Mouse (Mus musculus) neural tube, embryonic 11.5 days (tissue): ENCODE data around the gene Wdr5. TPM values are rescaled to one million over a fixed set of nuclear protein-coding genes. Genes with fewer than 3 reads are reported as not detected.
"Not testable (repeated sequence)": the region's sequence is repeated elsewhere in the genome, so short reads cannot be mapped to it uniquely, and the experiment has no call there.

Experiments
- ATAC-seq: fragments of 200-750 bp; cut with Nextera tagmentation; 2 replicates; pipeline ENCODE4 v1.8.0; 2017; ENCODE audit warnings: moderate number of reproducible peaks, mild to moderate bottlenecking, moderate TSS enrichment, moderate library complexity; ENCODE audit not compliant: insufficient read depth, low FRiP score, low TSS enrichment
- DNase-seq: peaks from one replicate; pipeline ENCODE4 v3.0.0-alpha.2; 2015; ENCODE audit warnings: low spot score
- H3K27ac ChIP-seq: fragments of 300-500 bp; sonication (generic); 2 replicates; pipeline ENCODE4 v1.5.1; 2014; ENCODE audit warnings: low read depth, mild to moderate bottlenecking, low read length
- H3K27me3 ChIP-seq: fragments of 300-500 bp; sonication (generic); 2 replicates; pipeline ENCODE4 v1.6.1; 2014; ENCODE audit warnings: mild to moderate bottlenecking, low read length, mixed read lengths; ENCODE audit not compliant: control insufficient read depth, insufficient read depth
- H3K36me3 ChIP-seq: fragments of 300-500 bp; sonication (generic); 2 replicates; pipeline ENCODE4 v1.6.1; 2014; ENCODE audit warnings: mild to moderate bottlenecking, low read length, moderate library complexity, mixed read lengths; ENCODE audit not compliant: control insufficient read depth, insufficient read depth
- H3K4me1 ChIP-seq: fragments of 300-500 bp; sonication (generic); 2 replicates; pipeline ENCODE4 v1.6.1; 2014; ENCODE audit warnings: low read length, mixed read lengths; ENCODE audit not compliant: control insufficient read depth, insufficient read depth
- H3K4me2 ChIP-seq: fragments of 300-500 bp; sonication (generic); 2 replicates; pipeline ENCODE4 v1.6.1; 2014; ENCODE audit warnings: low read depth, mild to moderate bottlenecking, moderate library complexity
- H3K4me3 ChIP-seq: fragments of 300-500 bp; sonication (generic); 2 replicates; pipeline ENCODE4 v1.5.1; 2014; ENCODE audit warnings: low read depth, low read length
- H3K9ac ChIP-seq: fragments of 300-500 bp; sonication (generic); 2 replicates; pipeline ENCODE4 v1.6.1; 2014; ENCODE audit warnings: mild to moderate bottlenecking, low read length
- H3K9me3 ChIP-seq: fragments of 300-500 bp; sonication (generic); 2 replicates; pipeline ENCODE4 v1.6.1; 2016; ENCODE audit warnings: low read length; ENCODE audit not compliant: control insufficient read depth
- WGBS: fragments of 180-500 bp; shearing (Covaris S2); extraction: QIAGEN DNeasy Blood & Tissue Kit; methylation state at CpG from one replicate; pipeline ENCODE4 v1.1.7; 2014; 5-methylcytosine and 5-hydroxymethylcytosine counted together
- polyA plus RNA-seq: library from polyadenylated mRNA; unstranded; fragments of >200 nt; fragmentation: Nextera tagmentation; extraction: Ambion mirVana; gene quantifications from 2 replicates; pipeline ENCODE4 v1.2.1, GENCODE M21; 2014

The Wdr5 gene
- polyA plus RNA-seq, 1 experiment from 2014 or later = 69.1 TPM

DNA sequence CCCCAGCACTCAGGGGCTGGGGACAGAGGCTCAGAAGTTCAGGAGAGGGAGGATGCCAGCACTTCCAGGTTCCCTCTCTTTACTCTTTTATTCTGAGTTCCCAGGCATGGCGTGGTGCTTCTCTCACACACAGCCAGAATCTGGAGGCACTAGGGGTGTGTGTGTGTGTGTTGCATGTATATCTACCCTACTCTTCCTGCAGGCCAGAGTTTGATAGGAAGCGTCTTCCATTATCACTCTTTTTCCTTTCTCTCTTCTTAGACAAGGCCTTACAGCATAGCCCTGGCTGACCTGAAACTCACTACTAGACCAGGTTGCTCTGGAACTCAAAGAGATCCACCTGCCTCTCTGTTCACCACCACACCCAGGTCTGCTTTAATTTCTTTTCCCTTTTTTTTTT is 24.0 kb upstream of the Wdr5 start:
- 87% methylated on average over 2 of the region's 2 CpGs for WGBS
- Histone ChIP-seq H3K27me3 (no peaks in the 10 kb centered on the region), H3K4me1 (no peaks in the 10 kb centered on the region), H3K4me3 (no peak overlapping the region), H3K27ac (no peak overlapping the region), H3K4me2 (no peak overlapping the region), H3K9me3 (no peaks in the 10 kb centered on the region), H3K9ac (no peak overlapping the region), H3K36me3 (no peaks in the 10 kb centered on the region)
- ATAC-seq (no peak), DNase-seq (no peak)

DNA sequence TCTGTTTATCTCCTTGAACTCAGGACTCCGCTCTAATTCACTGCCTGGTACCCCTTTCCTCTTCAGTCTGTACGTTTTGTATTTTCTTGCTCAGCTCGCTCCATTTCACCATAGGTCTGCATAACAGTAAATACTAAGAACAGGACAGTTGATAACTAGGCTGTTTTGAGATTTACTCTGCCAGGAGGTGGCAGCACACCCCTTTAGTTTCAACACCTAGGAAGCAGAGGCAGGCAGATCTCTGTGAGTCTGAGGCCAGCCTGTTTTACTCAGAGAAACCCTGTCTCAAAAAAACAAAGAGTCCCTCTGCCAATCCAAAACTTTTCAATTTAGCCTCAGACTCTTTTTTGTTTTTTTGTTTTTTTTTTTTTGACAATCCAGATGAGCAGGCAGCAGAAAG is 21.0 kb upstream of the Wdr5 start:
- no peaks in the 10 kb centered on the region for H3K27me3 ChIP-seq
- 95% methylated on average over 3 of the region's 3 CpGs for WGBS

DNA sequence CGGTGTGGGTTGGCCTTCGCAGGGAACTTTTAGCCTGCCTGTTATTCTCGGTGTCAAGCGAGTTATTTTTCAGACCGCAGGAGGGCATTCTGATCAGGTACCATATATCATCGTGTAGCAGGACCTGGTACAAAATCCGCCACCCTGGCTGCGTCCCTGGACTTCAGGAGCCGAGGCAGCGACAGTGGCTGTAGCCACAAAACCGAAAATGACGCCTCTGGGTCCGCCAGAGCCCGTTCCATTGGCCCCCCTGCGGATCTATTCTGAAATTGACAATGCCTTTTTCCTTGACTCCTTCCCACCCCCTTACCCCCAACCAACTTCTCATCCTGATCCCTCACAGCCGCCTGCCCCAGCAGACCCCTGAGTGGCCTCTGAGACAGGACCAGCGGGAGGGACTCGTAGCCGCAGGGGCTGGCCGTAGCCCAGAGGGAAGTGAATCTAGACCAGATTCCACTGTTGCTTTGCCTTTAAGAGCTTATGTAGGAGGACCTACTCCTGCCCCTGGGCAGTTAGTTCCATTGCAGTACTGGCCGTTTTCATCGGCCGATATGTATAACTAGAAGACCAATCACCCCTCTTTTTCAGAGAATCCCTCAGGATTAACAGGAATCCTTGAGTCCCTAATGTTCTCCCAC is 18.4 kb upstream of the Wdr5 start:
- no peaks in the 10 kb centered on the region for H3K36me3 ChIP-seq
- no peaks in the 10 kb centered on the region for H3K4me1 ChIP-seq
- no peak overlapping the region for H3K27ac ChIP-seq
- no peaks in the 10 kb centered on the region for H3K9me3 ChIP-seq
- no peak for ATAC-seq
- peak overlapping the region; percentile 36 for H3K4me2 ChIP-seq
- H3K9ac ChIP-seq = no peak overlapping the region; the same call in 1 of the 2 replicates
- WGBS = 42% methylated on average over 23 of the region's 23 CpGs
- peak overlapping the region; percentile 15; the same call in 1 of the 2 replicates for H3K4me3 ChIP-seq
- peak; percentile 64 for DNase-seq
- H3K27me3 ChIP-seq = no peaks in the 10 kb centered on the region

More for the DNA sequence above, 21.0 kb upstream of the Wdr5 start:
- Histone ChIP-seq H3K4me1 (no peaks in the 10 kb centered on the region), H3K27ac (no peak overlapping the region), H3K9me3 (no peaks in the 10 kb centered on the region), H3K36me3 (no peaks in the 10 kb centered on the region), H3K4me2 (no peak overlapping the region), H3K4me3 (no peak overlapping the region), H3K9ac (no peak overlapping the region)
- ATAC-seq = no peak
- no peak for DNase-seq

DNA sequence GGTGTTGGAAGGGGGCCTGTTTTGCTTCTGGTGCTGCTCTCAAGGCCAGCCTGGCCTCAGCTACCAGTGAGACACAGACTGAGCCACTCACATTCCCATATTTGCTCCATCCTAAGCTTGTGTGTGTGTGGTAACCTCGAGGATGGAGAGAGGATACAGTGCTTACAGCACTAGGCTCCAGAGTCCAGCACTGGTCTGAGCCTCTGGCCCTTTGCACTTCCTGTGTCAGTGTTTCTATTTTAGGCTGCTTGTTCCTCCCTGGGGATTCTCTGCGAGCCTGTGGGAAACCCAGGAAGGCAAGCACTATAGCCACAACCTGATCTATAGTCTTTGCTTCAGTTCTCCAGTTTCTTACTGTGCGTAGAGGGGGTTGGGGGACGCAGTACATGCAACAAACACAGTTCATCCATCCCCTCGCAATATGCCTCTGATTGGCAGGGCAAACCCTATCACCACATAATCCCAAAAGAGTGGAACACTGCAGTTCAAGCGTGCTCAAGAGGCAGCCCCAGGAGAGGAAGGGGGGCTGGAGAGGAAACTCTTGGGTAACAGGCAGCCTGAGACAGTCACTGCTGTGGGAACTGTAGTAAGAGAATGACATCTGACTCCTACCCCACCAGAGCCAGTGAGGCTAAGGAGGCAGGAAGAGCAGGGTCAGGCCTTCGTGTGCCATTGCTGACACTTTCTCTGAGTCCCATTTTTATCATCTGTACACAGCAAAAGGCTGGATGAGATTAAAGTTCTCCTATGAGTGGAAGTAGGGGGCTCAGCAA is 10.7 kb upstream of the Wdr5 start:
- Histone ChIP-seq H3K27me3 (no peaks in the 10 kb centered on the region), H3K4me3 (no peak overlapping the region), H3K9ac (no peak overlapping the region), H3K4me1 (no peaks in the 10 kb centered on the region), H3K27ac (no peak overlapping the region), H3K4me2 (no peak overlapping the region), H3K36me3 (no peaks in the 10 kb centered on the region), H3K9me3 (no peaks in the 10 kb centered on the region)
- DNase-seq (no peak), ATAC-seq (no peak)
- WGBS = 68% methylated on average over 7 of the region's 7 CpGs

DNA sequence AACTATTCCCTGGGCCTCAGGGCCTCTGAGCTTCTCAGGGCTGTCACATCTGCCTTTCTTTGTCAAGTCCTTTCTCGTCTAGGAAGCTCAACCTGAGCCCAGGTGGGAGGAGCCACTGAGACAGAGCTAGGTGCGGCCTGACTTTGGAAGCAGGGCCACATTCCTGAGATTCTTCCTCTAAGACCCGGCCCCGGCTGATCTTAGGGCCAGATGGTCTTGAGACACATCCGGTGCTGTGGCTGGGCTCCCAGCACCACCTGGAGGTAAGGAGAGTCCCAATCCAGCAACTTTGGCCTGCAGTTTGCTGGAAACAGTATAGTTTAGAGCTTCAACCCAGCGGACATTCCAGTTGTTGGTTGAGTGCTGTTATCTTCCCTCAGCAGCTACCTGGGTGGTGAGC is 9.4 kb upstream of the Wdr5 start:
- ATAC-seq = no peak
- Histone ChIP-seq H3K9me3 (no peaks in the 10 kb centered on the region), H3K4me1 (no peaks in the 10 kb centered on the region), H3K4me2 (no peak overlapping the region), H3K36me3 (no peaks in the 10 kb centered on the region), H3K27ac (no peak overlapping the region), H3K4me3 (no peak overlapping the region), H3K27me3 (no peaks in the 10 kb centered on the region), H3K9ac (no peak overlapping the region)
- 15% methylated on average over 6 of the region's 6 CpGs for WGBS
- DNase-seq = peak; percentile 34

DNA sequence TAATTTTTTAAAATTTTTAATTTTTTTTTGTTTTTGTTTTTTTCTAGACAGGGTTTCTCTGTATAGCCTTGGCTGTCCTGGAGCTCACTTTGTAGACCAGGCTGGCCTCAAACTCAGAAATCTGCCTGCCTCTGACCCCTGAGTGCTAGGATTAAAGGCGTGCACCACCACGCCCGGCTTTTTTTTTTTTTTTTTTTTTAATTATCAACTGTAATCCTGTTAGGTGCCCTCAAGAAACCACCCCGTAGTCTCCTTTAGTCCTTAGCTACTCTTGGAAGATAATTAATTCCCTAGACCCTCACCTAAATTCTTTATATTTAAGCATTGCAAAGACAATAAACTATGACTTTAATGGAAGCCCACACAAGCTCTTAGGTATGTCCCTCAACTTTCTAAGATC is 8.3 kb upstream of the Wdr5 start:
- H3K9ac ChIP-seq, H3K4me2 ChIP-seq, DNase-seq, H3K4me1 ChIP-seq, H3K4me3 ChIP-seq, H3K27ac ChIP-seq, H3K27me3 ChIP-seq, H3K9me3 ChIP-seq, H3K36me3 ChIP-seq, ATAC-seq: not testable (repeated sequence)
- WGBS = 88% methylated on average over 4 of the region's 4 CpGs

DNA sequence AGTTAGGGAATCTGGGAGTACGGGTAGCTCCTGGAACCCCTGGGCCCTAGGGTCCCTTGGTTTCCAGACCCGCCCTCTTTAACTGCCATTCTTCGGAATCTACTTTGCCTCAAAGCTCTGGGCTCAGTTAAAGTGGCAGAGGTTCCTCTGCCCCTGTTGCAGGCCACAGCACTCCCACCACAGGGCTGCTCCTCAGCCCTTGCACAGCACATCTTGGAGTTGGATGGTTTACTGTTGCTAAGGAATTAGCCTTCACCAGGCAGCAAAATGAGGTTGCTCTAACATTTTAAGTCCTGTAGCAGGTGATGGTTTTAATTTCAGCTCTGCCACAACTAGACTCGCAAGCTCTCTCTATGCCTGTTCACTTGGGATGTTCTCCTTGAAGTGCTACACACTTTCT is 7.4 kb upstream of the Wdr5 start, which contains the start of gene Brd3:
Brd3 (minus strand) TSS at position 101 of the 400 bp plus-strand sequence.
- Histone ChIP-seq H3K27me3 (no peaks in the 10 kb centered on the region), H3K9me3 (no peaks in the 10 kb centered on the region), H3K4me1 (no peaks in the 10 kb centered on the region), H3K27ac (no peak within 1 kb of the TSS), H3K36me3 (no peaks in the 10 kb centered on the region), H3K4me2 (no peak within 1 kb of the TSS), H3K9ac (no peak within 1 kb of the TSS), H3K4me3 (no peak within 1 kb of the TSS)
- DNase-seq = no peak
- 68% methylated on average over 4 of the region's 4 CpGs for WGBS
- no peak for ATAC-seq

DNA sequence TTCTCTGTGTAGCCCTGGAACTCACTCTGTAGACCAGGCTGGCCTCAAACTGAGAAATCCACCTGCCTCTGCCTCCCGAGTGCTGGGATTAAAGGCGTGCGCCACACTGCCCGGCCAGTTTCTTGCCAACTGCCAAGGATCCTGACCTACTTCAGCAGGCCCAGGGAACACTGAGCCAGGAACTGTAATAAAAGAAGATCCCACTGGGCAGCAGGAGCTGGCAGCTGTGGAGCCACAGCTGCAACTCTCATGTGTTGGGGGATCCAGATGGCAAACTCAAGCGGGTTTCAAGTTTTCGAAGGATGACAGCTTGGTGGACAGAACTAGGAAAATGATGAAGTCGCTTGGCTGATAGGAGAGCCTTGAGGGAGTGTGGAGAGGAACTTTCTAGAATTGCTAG is 4.3 kb upstream of the Wdr5 start:
- H3K27ac ChIP-seq = no peak overlapping the region
- WGBS = 94% methylated on average over 7 of the region's 7 CpGs

DNA sequence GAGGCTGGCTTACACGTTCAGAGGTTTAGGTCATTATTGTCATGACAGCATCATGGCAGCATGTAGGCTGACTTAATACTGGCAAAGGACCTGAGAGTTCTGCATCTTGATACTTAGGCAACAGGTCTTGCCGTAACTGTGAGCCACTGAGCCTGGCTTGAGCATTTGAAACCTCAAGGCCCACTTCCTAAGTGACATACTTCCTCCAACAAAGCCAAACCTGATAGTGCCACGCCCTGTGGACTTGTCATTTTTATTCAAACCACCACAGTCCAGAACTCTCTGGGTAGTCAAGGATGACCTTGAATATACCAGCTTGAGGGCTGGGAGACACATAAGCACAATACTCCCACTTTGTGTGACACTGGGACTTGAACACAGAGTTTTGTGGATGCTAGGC is 2.0 kb upstream of the Wdr5 start:
- Histone ChIP-seq H3K4me1 (peaks cover 11% of the 10 kb centered on the region), H3K9ac (no peak overlapping the region), H3K36me3 (no peaks in the 10 kb centered on the region), H3K27ac (no peak overlapping the region), H3K27me3 (no peaks in the 10 kb centered on the region), H3K9me3 (no peaks in the 10 kb centered on the region), H3K4me3 (no peak overlapping the region), H3K4me2 (no peak overlapping the region)
- DNase-seq (no peak), ATAC-seq (no peak)
- WGBS = 93% methylated on average over 3 of the region's 3 CpGs

More for the DNA sequence above, 4.3 kb upstream of the Wdr5 start:
- no peak for DNase-seq
- Histone ChIP-seq H3K36me3 (no peaks in the 10 kb centered on the region), H3K9me3 (no peaks in the 10 kb centered on the region), H3K27me3 (no peaks in the 10 kb centered on the region), H3K4me1 (peaks cover 1% of the 10 kb centered on the region), H3K9ac (no peak overlapping the region), H3K4me2 (no peak overlapping the region), H3K4me3 (no peak overlapping the region)
- ATAC-seq = no peak
